Mouse (Mus musculus) cerebellum, postnatal 14 days (tissue): Measurements from ENCODE around the gene Calm2.

Experiments
- DNase-seq, 2 experiments: peaks; one replicate each; pipeline ENCODE4 v3.0.0; 2021; ENCODE audit warnings: mixed read lengths in 2 of 2

The Calm2 gene

GRCm38 (mm10) chr17:87446767-87447611, at the start of gene Calm2:
Gene Calm2, minus strand, starts transcription at chr17:87446935.
- DNase-seq: peak; percentile 98 to 99

- no peak for DNase-seq
Observed at GRCm38 (mm10) chr17:87495504-87495903, 48.8 kb upstream of the Calm2 start.

GRCm38 (mm10) chr17:87494310-87494709, 47.6 kb upstream of the Calm2 start:
- DNase-seq: no peak

DNA sequence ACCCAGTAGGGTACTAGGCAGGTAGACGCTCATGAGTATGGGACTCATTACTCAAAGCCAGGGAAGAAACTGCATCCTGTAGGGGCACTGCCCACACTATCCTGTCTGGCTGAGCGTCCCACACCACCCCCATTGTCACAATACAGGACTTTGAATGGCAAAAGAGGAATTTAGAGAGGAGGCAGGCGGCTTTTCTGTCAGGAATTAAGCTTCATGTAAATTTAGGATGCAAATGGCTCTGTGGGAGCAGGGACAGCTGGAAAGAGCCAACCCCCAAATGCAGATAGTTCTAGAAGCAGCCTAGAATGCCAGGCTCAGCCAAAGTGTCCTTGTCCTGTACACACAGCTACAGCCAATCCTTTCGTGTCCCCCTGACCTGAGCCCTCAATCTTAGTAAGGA, 45.6 kb upstream of the Calm2 start:
- DNase-seq: no peak

DNA sequence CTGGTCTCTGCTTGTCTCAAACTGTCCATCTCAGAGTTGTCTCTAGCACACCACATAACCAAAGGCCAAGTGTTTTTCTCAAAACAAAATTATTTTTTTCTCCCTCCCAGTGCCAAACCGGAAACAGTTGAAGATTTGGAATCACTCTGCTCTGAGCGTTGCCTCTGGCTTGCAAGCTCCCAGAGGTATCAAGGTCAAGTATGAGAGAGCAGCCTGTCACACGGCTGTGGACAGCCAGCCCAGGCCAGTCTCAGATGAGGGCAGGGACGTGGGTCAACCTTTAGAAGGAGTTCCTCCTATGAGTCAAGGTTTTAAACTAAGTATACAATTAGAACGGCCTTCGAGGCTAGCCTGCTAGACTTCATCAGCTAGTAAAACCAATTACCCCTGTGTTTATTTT, 43.6 kb upstream of the Calm2 start:
- no peak for DNase-seq

DNA sequence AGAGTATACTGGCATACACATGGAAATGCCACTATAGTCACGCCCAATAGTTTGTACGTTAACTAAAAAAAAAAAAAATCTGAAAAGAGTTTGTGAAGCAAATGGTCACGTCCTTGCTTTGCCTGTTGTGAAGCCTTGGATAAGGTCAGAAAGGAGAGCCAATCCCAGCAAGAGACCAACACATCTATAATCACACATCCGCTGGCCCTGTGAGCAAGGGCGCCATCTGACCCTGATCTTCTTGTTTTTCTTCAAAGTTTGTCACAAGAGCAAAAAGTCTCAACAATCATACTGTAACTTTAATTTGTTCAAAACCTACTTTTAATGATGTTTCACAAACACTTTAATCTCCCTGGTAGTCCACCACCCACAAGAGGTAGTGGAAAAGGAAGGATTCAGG, 39.0 kb upstream of the Calm2 start:
- no peak for DNase-seq

DNA sequence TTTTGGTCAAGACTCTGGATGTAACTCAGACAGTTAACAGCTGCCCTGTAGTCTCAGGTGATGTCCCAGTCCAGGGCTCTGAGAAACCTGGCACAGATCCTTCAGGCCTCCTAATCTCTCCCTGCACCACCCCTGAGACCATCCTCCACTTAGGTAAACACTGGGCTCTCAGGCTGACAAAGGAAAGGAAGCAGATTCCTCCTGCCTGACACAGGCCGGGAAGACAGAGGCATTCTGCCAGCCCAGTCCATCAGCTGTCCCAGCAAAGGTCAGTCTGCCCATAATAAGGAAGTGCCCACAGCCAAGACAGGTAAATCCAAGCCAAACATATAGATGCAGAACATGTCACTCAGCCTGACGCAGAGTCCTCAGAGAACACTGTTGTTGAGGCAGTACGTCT, 36.1 kb upstream of the Calm2 start:
- DNase-seq: no peak

- DNase-seq: peak; percentile 83 to 86
Observed at GRCm38 (mm10) chr17:87478569-87478968, 31.8 kb upstream of the Calm2 start.

GRCm38 (mm10) chr17:87477611-87478010, 30.9 kb upstream of the Calm2 start:
- no peak for DNase-seq

- no peak for DNase-seq
Observed at GRCm38 (mm10) chr17:87475356-87475755, 28.6 kb upstream of the Calm2 start.

DNA sequence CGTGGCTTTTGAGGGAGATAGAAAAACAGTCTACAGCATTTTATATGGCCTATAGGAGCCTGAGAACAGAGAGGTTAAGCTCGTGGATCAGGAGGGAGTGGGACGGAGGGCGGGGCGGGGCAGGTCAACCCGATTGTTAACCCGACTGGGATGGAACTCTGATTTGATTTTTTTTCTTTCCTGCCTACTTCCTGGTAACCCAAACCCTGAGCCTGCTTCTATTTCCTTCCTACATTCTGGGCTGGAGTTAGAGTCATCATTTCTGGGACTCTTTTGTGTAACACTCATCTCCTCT, 27.7 kb upstream of the Calm2 start:
- no peak for DNase-seq

GRCm38 (mm10) chr17:87473736-87474500, 27.2 kb upstream of the Calm2 start:
- DNase-seq: peak; percentile 70 to 83

DNA sequence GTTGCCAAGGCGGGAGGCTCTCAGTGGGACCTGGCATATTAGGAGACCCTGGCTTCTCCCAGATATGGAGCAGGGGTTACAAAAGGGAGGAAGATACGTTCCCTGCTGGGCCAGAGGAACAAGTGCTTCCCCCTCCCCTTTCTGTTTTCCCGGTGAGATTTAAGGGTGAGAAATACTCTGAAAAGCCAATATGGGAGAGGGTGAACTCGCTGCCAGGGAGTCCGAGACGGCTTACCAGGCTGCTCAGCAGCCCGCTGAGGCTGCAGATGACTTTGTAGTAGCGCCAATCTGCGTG, 26.7 kb upstream of the Calm2 start:
- no peak for DNase-seq

GRCm38 (mm10) chr17:87472879-87473278, 26.1 kb upstream of the Calm2 start:
- DNase-seq: no peak

DNA sequence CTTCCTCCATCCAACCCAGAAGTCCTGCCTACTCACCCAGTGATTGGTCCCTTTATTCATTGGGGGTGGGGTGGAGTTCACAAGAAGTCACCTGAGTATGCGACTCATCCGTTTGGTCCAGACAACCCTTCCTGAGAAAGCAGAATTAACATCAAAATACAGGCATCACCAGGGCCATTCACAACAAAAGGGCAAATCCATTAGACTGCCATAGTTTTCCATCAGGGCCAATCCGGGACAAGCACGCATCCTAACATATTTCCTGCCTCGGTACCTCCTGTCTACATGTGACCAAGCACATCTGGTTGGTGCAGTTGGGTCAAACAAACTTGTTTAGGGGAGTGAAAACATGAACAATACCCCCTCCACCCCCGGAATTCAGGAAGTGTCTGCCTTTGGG, 24.9 kb upstream of the Calm2 start:
- DNase-seq: no peak

DNA sequence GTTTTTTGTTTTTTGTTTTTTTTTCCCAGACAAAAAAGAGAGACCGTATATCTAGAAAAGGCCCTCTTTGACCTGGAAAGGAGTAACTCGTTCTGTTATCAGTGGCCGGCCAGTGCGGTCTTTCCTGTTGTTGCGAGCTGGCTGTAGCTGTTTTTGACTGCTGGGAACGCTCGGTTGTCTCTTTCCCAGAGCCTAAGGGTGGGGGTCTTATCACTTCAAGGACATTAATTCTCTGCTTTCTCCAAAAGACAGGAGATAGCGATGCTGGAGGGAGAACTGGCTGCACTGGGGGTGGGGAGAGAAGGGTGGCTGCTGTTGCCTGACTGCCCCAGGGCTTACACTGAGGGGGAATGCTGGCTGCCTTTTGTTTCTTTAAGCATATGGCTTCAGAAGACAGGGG, 24.1 kb upstream of the Calm2 start:
- DNase-seq: no peak

DNA sequence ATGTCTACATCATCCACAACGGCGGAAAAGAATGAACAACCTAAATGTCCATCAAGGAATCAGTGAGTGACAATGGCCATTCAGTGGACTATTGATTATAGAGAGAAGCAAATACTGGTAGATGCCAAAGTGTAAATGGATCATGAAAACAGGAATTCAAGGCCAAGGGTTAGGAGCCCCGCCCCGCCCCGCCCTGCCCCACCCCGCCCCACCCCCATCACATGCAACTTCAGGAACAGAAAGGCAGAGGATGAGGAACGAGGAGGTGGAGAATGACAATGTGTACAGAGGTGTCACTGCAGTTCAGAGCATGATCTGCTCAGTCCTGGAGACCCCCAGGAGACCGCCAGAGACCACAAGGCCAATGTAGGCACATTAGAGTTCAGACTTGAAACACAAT, 23.5 kb upstream of the Calm2 start:
- DNase-seq: no peak

DNA sequence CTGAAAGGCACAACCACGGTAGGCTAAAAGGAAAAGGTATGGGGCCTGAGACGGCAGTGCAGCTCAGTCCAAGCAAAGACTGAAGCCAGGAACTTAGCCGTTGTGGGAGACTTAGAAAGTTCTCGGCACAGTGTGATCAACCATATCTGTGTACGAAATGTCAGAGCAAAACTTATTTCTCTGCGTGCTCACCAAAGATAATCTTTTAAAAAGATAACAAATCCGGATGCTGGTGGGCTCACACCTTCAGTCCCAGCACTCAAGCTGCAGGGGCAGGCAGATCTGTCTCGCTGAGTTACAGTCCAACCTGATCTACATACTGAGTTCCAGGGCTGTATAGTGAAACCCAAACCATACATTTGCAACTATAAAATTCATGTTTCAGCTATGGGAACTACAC, 22.7 kb upstream of the Calm2 start:
- no peak for DNase-seq

DNA sequence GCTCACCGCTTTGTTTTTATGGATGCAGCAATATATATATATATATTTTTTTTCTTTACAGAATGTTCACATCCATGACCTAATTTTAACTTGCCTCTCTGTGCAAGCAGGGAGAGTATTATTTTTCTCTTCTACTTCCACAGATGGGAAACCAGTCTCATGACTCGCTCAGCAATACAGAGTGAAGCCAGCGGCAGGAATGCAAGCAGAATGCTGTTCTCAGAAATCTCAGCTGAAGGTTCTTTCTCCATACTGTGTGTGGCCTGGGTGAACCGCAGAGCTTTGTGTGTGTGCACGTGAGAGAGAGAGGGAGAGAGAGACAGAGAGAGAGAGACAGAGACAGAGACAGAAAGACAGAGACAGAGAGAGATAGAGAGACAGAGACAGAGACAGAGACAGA, 21.9 kb upstream of the Calm2 start:
- no peak for DNase-seq

DNA sequence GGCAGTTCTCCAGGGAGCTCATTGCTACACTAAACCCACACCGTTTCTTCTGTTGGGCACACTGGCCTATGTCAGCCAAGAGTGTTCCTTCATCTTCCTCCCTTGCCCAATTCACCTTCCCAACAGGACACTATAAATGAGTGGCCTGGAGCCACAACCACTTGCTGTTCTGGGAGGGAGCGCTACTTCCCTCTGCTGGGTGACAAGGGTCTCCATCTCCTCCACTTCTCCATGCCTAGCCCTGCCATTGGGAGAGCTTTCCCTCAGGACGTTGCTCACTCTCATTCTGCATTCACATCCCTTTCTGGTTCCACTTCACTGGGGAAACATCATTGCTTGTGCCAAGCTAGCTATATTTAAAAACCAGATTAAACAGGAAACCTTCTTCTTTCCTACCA, 14.8 kb upstream of the Calm2 start:
- no peak for DNase-seq

DNA sequence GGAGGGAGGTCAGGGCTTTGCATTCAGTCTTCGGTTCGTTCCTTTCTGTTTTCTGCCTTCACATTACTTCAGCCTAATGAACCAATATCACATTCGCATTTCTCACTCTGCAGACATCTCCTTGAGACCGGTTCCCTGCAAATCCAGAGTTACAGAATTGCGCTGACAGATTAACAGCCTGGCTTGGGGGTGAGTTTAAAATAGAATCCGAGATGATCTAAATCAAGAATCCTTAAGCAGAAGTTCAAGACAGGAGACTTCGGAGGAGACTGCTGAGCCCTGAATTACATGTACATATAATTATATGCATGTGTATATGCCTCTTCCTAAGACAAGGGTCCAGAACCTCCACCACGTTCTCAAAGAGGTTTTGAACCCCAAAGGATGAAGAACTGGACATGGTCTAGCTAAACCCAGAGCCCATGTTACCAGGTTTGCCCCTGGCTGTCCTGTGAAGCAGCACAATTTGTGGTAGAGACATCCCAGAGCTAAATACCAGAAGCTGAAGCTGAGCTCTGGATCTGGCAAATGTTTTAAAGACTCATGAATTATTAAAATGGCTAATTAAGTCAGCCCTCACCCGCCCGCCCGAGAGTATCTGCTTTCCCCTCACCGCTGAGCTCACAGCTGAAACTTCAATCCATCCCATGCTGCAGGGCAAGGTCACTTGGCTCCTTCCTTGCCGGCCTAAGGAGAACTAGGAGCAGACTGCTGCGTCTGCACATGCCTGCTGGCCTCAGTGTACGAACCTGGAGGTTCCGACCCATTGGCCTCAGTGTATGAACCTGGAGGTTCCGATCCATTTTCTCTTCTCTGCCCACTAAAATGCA, 14.1 kb upstream of the Calm2 start:
- no peak for DNase-seq

- peak; percentile 55 to 63 for DNase-seq
Observed at GRCm38 (mm10) chr17:87459750-87460668, 13.3 kb upstream of the Calm2 start.
